Mouse (Mus musculus): ENCODE results near the gene Padi1. TPM values are rescaled to one million over a fixed set of nuclear protein-coding genes. Genes with fewer than 3 reads are reported as not detected.
A peak's percentile ranks its signal among the peaks of the same experiment; 100 is the strongest.

Padi1 gene
- polyA plus RNA-seq, 1 experiment from 2014 or later = 0.28 TPM

DNA sequence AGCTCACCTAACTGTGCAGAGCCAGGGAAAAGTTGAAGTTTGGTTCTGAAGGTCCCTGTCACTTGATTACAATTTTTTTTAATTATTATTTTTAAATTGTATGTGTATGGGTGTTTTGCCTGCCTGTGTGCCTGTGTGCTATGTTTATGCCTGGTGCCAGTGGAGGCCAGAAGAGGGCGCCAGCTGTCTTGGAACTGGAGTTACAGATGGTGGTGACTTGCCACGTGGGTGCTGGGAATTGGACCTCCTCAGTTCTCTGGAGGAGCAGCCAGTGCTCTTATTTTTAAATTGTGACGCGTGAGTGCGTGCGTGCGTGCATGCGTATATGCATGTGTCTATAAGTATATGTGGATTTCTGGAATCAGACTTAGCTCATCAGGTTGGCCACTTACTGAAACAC, 28.2 kb downstream of the Padi1 start:
- Histone ChIP-seq H3K27me3 (replicated peaks) (no peaks in the 10 kb centered on the region), H3K27ac (ENCODE audit: poor library complexity, severe bottlenecking) (no peak overlapping the region), H3K36me3 (no peaks in the 10 kb centered on the region), H3K9ac (no peak overlapping the region), H3K4me2 (no peak overlapping the region), H3K4me1 (replicated peaks) (peaks cover 42% of the 10 kb centered on the region), H3K4me3 (no peak overlapping the region), H3K9me3 (replicated peaks) (peaks cover 17% of the 10 kb centered on the region)
- no peak for ATAC-seq (ENCODE audit: insufficient number of reproducible peaks, low FRiP score)
- WGBS = 92% methylated on average over 8 of the region's 8 CpGs

DNA sequence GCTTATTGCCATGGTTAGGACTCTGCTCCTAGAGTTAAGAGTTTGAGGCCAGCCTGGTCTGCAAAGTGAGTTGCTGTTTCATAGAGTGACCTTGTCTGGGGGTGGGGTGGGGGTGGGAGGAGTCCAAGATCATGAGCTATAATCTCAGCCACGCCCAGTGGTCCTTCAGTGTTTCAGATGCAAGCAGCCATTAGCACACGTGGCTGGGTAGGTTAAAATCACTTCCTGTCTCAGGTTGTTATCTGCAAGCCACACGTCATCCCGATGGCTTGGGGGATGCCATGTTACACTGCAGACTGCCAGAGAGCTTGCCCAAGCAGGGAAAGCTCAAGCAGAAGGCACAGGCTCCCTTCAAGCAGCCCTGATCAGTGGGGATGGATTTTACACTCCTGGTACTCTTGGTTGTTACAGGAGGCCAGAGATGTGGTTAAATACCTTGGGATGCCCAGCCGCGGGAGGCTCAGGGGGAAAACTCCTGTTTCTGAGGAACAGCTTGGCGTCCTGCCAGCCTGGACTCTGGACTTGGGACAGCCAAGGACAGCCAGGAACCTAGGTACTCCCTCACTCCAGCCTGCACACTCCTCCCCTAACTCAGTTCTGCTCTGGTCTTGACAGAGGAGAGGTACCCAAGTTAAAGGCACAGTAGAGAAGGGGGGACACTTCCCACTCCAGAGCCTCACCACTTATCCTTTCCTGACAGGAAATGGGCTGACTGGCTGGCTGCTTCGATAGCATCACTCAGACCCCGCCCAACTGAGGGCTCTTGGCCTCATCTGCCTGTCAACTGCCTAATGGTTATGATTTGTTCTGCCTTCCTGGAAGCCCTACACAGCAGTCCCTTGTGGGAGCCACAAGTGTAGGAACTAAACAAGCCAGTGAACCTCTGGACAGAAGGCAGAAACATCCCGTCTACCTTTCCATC, 29.3 kb downstream of the Padi1 start:
- H3K4me2 ChIP-seq = no peak overlapping the region
- H3K36me3 ChIP-seq = no peaks in the 10 kb centered on the region
- WGBS = 21% methylated on average over 10 of the region's 10 CpGs
- peak overlapping the region; percentile 14; the same call in 1 of the 2 replicates for H3K27ac ChIP-seq (ENCODE audit: poor library complexity, severe bottlenecking)
- H3K4me1 ChIP-seq (replicated peaks) = peaks cover 53% of the 10 kb centered on the region
- peaks cover 6% of the 10 kb centered on the region; the same call in 1 of the 2 replicates for H3K9me3 ChIP-seq (replicated peaks)
- ATAC-seq (ENCODE audit: insufficient number of reproducible peaks, low FRiP score) = peak; percentile 15; the same call in 1 of the 2 replicates
- no peaks in the 10 kb centered on the region for H3K27me3 ChIP-seq (replicated peaks)
- no peak overlapping the region for H3K9ac ChIP-seq
- no peak overlapping the region for H3K4me3 ChIP-seq

DNA sequence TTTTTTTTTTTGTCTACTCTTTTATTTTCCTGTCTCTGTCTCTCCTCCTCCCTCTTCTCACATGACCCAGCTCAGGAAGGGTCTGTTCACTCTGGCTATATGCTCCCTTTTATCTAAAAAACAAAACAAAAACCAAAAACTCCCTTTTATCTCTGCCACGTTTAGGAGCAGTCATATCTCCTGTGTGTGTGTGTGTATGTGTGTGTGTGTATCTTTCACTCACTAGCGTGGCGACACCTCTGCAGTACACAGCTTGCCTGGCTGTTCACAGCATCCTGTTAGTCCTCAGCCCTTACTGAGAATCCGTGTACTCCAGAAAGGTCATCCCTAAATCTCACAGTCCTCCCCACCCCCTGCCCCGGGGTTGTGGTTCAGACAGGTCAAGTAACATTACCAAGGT, 30.1 kb downstream of the Padi1 start:
- no peaks in the 10 kb centered on the region for H3K36me3 ChIP-seq
- 45% methylated on average over 5 of the region's 5 CpGs for WGBS
- no peaks in the 10 kb centered on the region for H3K27me3 ChIP-seq (replicated peaks)
- H3K4me2 ChIP-seq = no peak overlapping the region
- H3K9ac ChIP-seq = no peak overlapping the region
- no peak overlapping the region for H3K4me3 ChIP-seq
- H3K4me1 ChIP-seq (replicated peaks) = peaks cover 58% of the 10 kb centered on the region
- no peak for ATAC-seq (ENCODE audit: insufficient number of reproducible peaks, low FRiP score)
- peaks cover 5% of the 10 kb centered on the region; the same call in 1 of the 2 replicates for H3K9me3 ChIP-seq (replicated peaks)
- H3K27ac ChIP-seq (ENCODE audit: poor library complexity, severe bottlenecking) = no peak overlapping the region; the same call in 1 of the 2 replicates

DNA sequence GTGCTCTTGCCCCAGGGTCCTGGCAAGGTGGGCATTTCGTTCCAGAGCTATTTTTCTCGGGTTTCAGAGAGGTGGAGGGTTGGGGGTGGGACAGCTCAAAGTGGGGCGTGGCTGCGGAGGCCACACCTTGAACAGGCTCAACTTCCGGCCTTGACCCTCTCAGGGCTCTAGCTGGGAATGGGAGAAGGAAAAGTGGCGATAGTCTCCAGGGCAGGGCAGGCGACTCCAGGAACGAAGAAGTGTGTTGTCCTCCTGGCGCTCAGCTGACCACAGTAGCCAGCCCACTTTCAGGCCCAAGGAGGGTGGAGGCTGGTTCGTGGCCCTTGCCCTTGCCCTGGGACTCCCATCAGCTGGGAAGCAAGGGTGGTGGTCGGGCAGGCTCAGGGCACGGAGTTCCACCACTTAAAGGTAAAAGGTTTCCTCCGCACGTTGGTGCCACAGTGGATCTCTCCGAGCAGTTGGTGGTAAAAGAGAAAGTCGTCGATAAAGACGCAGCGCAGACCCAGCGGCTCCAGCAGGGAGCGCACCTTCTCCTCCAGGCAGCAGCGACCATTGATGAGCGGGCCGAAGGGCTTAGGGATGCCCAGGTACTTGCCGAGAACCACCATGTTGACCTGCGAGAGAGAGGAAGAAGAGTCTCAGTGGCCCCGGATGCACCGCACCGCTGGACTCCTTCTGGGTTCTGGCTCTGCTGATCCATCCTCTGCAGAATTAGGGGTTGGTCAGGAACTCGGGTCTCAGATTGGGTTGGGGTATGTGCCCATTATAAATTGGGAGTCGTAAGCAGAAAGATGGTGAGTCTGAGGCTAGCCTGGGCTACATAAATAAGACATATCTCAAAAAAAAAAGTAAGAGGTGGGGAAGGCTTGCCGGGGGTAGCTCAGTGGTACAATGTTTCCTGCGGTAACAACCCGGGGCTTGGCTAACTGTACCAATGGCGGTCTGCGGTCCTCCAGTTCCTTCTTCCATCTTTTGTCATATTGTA, 31.0 kb downstream of the Padi1 start:
- Histone ChIP-seq H3K4me2 (peak overlapping the region; percentile 72), H3K27ac (ENCODE audit: poor library complexity, severe bottlenecking) (no peak overlapping the region; the same call in 1 of the 2 replicates), H3K9ac (peak overlapping the region; percentile 57; the same call in 1 of the 2 replicates), H3K27me3 (replicated peaks) (no peaks in the 10 kb centered on the region), H3K4me3 (peak overlapping the region; percentile 45), H3K9me3 (replicated peaks) (peaks cover 5% of the 10 kb centered on the region; the same call in 1 of the 2 replicates), H3K4me1 (replicated peaks) (peaks cover 61% of the 10 kb centered on the region), H3K36me3 (no peaks in the 10 kb centered on the region)
- ATAC-seq (ENCODE audit: insufficient number of reproducible peaks, low FRiP score) = 0 out of 2 replicates have a peak, but pooled peaks have one; percentile 36
- WGBS = 24% methylated on average over 36 of the region's 36 CpGs

DNA sequence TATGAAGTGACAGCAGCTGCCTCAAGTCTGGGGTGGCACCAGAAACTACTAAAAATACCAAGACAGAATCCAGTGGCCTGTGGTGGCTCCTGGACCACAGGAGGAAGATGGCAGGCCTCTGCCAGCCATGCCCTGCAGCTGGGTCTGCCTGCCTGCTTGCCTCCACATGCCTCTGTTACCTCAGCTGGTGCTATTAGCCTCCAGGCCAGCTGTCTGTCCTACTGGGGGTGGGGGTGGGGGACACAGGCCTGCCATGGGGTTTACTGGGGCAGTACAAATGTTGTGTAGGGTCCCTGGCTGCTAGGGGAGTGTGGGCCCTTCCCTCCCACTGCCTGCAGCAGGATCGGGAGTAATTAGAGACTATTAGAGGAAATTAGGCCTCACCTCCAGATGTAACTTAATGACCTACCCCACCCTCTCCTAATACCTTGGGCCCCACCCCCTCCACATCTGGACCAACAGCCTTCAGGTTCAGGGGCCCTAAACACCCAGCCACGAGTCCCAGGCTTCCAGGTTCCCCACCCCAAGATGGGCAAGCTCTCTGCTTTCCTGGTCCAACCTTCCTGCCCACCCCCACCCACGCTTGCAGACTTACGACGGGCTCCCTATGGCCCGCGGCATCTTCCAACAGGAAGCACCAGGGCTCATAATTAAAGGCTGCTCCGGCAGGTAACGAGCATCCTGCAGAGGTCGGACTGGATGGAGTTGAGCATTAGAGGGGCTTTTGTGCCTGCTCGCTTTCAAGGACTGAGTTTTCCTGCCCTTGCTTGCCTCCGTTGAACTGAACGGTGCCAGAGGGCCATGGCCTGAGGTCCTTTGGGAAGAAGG, 32.0 kb downstream of the Padi1 start:
- Histone ChIP-seq H3K4me3 (peak overlapping the region; percentile 45), H3K36me3 (no peaks in the 10 kb centered on the region), H3K27me3 (replicated peaks) (peaks cover 4% of the 10 kb centered on the region; the same call in 1 of the 2 replicates), H3K27ac (ENCODE audit: poor library complexity, severe bottlenecking) (no peak overlapping the region), H3K4me2 (peak overlapping the region; percentile 72), H3K4me1 (replicated peaks) (peaks cover 70% of the 10 kb centered on the region), H3K9me3 (replicated peaks) (peaks cover 5% of the 10 kb centered on the region; the same call in 1 of the 2 replicates), H3K9ac (no peak overlapping the region)
- ATAC-seq (ENCODE audit: insufficient number of reproducible peaks, low FRiP score) = no peak
- WGBS = 41% methylated on average over 13 of the region's 13 CpGs

DNA sequence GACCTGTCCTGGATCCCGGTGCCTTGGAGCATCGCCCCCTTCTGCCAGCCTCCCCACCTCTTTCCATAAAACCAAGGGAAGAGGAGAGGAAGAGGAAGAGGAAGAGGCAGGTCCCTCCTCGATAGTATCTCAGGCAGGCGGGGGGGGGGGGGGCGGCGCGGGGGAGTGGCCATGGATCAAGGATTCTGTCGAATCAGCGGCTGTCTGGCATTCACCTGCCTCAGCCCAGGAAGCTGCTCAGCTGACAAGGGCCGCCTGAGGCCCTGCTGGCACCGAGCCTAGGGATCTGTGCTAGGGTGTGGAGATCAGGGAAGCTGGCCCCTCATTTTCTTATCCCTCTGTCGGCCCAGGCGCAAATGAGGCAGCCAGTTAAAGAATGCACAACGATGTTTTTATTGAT, 33.0 kb downstream of the Padi1 start:
- Histone ChIP-seq H3K4me1 (replicated peaks) (peaks cover 71% of the 10 kb centered on the region), H3K4me2 (peak overlapping the region; percentile 47), H3K27ac (ENCODE audit: poor library complexity, severe bottlenecking) (peak overlapping the region; percentile 24), H3K9me3 (replicated peaks) (peaks cover 2% of the 10 kb centered on the region; the same call in 1 of the 2 replicates), H3K27me3 (replicated peaks) (peaks cover 6% of the 10 kb centered on the region; the same call in 1 of the 2 replicates), H3K36me3 (no peaks in the 10 kb centered on the region), H3K4me3 (0 out of 2 replicates have a peak overlapping the region, but pooled peaks have one; percentile 4), H3K9ac (0 out of 2 replicates have a peak overlapping the region, but pooled peaks have one; percentile 10)
- ATAC-seq (ENCODE audit: insufficient number of reproducible peaks, low FRiP score) = peak; percentile 49; the same call in 1 of the 2 replicates
- 7% methylated on average over 12 of the region's 14 CpGs for WGBS

DNA sequence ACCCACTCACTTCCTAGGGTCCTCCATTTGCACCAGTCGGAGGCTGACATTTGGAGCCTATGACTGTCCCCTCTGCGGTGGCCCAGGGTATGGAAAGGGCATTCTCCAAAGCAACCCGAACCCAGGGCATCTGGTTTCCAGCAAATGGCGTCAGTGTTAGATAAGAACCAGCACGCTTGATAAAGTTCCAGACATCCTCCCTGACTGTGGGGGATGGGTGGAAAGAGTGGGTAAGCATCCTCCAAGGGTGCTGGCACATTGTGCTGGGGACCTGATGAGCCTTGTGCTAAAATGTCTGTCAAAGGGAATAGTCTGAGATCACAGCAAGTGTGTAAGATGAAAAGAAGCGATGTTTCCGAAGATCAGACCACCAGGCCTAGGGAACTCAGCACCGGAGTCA, 33.4 kb downstream of the Padi1 start:
- H3K27ac ChIP-seq (ENCODE audit: poor library complexity, severe bottlenecking) = peak overlapping the region; percentile 40; the same call in 1 of the 2 replicates
- ATAC-seq (ENCODE audit: insufficient number of reproducible peaks, low FRiP score) = peak; percentile 17; the same call in 1 of the 2 replicates

DNA sequence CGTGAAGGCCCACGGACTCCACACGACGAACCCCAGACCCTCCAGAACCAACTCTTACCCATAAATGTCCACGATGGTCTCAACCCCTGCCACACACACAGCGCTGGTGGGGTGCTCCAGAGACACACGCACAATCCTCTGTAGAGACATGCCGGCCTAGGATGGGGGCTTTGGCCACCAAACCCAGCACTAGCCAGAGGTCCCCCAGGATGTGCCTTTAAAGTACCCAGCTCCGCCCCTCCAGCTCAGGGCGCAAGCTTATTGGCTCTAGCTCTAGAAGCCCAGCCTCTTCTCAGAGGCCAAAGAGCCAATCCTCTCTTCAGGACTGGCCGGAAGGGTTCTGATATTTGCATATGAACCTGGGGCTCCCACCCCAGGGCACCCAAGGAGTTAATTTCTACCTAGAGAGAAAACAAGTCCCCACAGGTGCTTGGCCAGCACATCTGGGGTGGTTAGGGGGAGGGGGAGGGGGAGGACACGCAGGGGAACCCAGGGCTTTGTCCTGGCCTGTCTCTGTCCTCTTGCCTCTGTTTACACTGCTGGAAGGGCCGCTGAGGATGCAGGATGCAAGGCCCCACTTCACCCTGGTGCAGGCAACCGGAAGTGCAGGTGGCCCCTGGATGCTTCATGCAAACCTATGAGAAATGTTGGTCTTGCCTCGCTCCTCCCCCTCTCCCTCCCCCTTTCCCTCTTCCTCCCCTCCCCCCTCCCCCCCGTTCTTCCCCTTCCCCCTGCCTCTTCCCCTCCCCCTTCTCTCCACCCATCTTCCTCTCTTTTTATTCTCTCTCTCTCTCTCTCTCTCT, 34.9 kb downstream of the Padi1 start, which contains the start of gene Padi3:
Gene Padi3 (minus strand): TSS at position 191 of the 803 bp plus-strand sequence.
- no peak for ATAC-seq (ENCODE audit: insufficient number of reproducible peaks, low FRiP score)
- no peaks in the 10 kb centered on the region for H3K9me3 ChIP-seq (replicated peaks)
- no peaks in the 10 kb centered on the region for H3K36me3 ChIP-seq
- no peak within 1 kb of the TSS for H3K9ac ChIP-seq
- no peak within 1 kb of the TSS for H3K4me3 ChIP-seq
- no peak within 1 kb of the TSS for H3K4me2 ChIP-seq
- no peak within 1 kb of the TSS for H3K27ac ChIP-seq (ENCODE audit: poor library complexity, severe bottlenecking)
- 71% methylated on average over 15 of the region's 16 CpGs for WGBS
- peaks cover 56% of the 10 kb centered on the region for H3K4me1 ChIP-seq (replicated peaks)
- H3K27me3 ChIP-seq (replicated peaks) = peaks cover 12% of the 10 kb centered on the region

More for the DNA sequence above, 33.4 kb downstream of the Padi1 start:
- peaks cover 71% of the 10 kb centered on the region for H3K4me1 ChIP-seq (replicated peaks)
- H3K36me3 ChIP-seq = no peaks in the 10 kb centered on the region
- 0 out of 2 replicates have a peak overlapping the region, but pooled peaks have one; percentile 4 for H3K4me3 ChIP-seq
- no peaks in the 10 kb centered on the region for H3K9me3 ChIP-seq (replicated peaks)
- H3K9ac ChIP-seq = 0 out of 2 replicates have a peak overlapping the region, but pooled peaks have one; percentile 10
- peaks cover 10% of the 10 kb centered on the region for H3K27me3 ChIP-seq (replicated peaks)
- H3K4me2 ChIP-seq = peak overlapping the region; percentile 47
- 9% methylated on average over 8 of the region's 8 CpGs for WGBS

DNA sequence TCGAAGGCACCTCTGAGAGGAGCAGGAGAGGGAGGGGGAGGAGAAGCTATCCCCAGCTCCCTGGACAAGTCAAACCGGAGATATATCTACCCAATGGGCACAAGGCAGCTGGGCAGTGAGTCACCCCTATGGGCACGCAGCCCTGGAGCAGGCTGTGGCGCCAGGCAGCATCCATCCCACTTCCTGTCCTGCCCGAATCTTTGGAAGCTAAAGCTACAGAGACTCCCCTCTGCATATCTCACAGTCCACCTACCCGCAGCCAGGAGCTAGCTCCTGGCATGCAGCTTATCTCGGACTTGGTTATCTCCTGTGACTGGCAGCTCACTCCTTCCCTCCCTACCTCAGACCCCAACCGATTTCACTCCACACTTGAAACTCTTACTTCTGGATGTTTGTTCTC, 36.5 kb downstream of the Padi1 start:
- peak; percentile 22 for ATAC-seq (ENCODE audit: insufficient number of reproducible peaks, low FRiP score)
- Histone ChIP-seq H3K4me3 (no peak overlapping the region), H3K4me1 (replicated peaks) (peaks cover 51% of the 10 kb centered on the region), H3K27me3 (replicated peaks) (peaks cover 12% of the 10 kb centered on the region), H3K36me3 (no peaks in the 10 kb centered on the region), H3K27ac (ENCODE audit: poor library complexity, severe bottlenecking) (no peak overlapping the region), H3K9me3 (replicated peaks) (no peaks in the 10 kb centered on the region), H3K4me2 (0 out of 2 replicates have a peak overlapping the region, but pooled peaks have one; percentile 8), H3K9ac (no peak overlapping the region)
- 21% methylated on average over 8 of the region's 8 CpGs for WGBS
